Mouse (Mus musculus): Measurements from ENCODE around the gene Hoxa4.

Gene Hoxa4

GRCm38 (mm10) chr6:52164626-52165440 lies 26.7 kb downstream of the Hoxa4 start, which contains the start of gene Hoxa2:
Gene Hoxa2 (minus strand): TSS chr6:52164831.
- DNase-seq (ENCODE audit: low spot score) = no peak

GRCm38 (mm10) chr6:52164051-52164625 lies 27.4 kb downstream of the Hoxa4 start:
- DNase-seq (ENCODE audit: low spot score) = no peak

- no peak for DNase-seq (ENCODE audit: low spot score)
Observed at GRCm38 (mm10) chr6:52163366-52164031, 28.1 kb downstream of the Hoxa4 start.

- DNase-seq (ENCODE audit: low spot score) = no peak
Observed at GRCm38 (mm10) chr6:52162611-52163365, 28.8 kb downstream of the Hoxa4 start.

- no peak for DNase-seq (ENCODE audit: low spot score)
Observed at GRCm38 (mm10) chr6:52162093-52162380, 29.5 kb downstream of the Hoxa4 start.

- no peak for DNase-seq (ENCODE audit: low spot score)
Observed at GRCm38 (mm10) chr6:52161336-52162092, 30.0 kb downstream of the Hoxa4 start.

GRCm38 (mm10) chr6:52160511-52161335 lies 30.8 kb downstream of the Hoxa4 start:
- DNase-seq (ENCODE audit: low spot score) = no peak

GRCm38 (mm10) chr6:52159979-52160378 lies 31.6 kb downstream of the Hoxa4 start:
- no peak for DNase-seq (ENCODE audit: low spot score)

GRCm38 (mm10) chr6:52159164-52159761 lies 32.3 kb downstream of the Hoxa4 start:
- DNase-seq (ENCODE audit: low spot score) = no peak

GRCm38 (mm10) chr6:52158276-52159051 lies 33.1 kb downstream of the Hoxa4 start, which contains the start of gene Hoxa1:
Gene Hoxa1 (minus strand): TSS chr6:52158317.
- peak; percentile 59 for DNase-seq (ENCODE audit: low spot score)

GRCm38 (mm10) chr6:52157466-52158275 lies 33.9 kb downstream of the Hoxa4 start:
- DNase-seq (ENCODE audit: low spot score) = no peak

- no peak for DNase-seq (ENCODE audit: low spot score)
Observed at GRCm38 (mm10) chr6:52156551-52157200, 34.9 kb downstream of the Hoxa4 start.

- no peak for DNase-seq (ENCODE audit: low spot score)
Observed at GRCm38 (mm10) chr6:52155471-52155870, 36.1 kb downstream of the Hoxa4 start.

GRCm38 (mm10) chr6:52154044-52154443 lies 37.5 kb downstream of the Hoxa4 start:
- no peak for DNase-seq (ENCODE audit: low spot score)

GRCm38 (mm10) chr6:52153270-52153669 lies 38.3 kb downstream of the Hoxa4 start:
- no peak for DNase-seq (ENCODE audit: low spot score)

GRCm38 (mm10) chr6:52152226-52153193 lies 39.0 kb downstream of the Hoxa4 start:
- DNase-seq (ENCODE audit: low spot score) = no peak

- DNase-seq (ENCODE audit: low spot score) = no peak
Observed at GRCm38 (mm10) chr6:52151571-52151970, 40.0 kb downstream of the Hoxa4 start.

All from T-cell, adult 2 months (primary cell).